Mouse (Mus musculus): Measurements from ENCODE around the gene Xirp1. TPM values are rescaled to one million over a fixed set of nuclear protein-coding genes. Genes with fewer than 3 reads are reported as not detected.

Xirp1 gene
- polyA plus RNA-seq (2016; fragmentation: Nextera tagmentation; extraction: Ambion mirVana): 0.04 TPM in 1 of 2 replicates, not detected in the other

- H3K27ac ChIP-seq: no peak within 1 kb of the TSS
- 0 out of 2 replicates have a peak, but pooled peaks cover 8% of the 10 kb centered on the region for H3K27me3 ChIP-seq
- no peaks in the 10 kb centered on the region for H3K36me3 ChIP-seq (replicated peaks)
- 85% methylated on average over 18 of the region's 18 CpGs for WGBS
- H3K4me2 ChIP-seq: no peak within 1 kb of the TSS
- H3K9ac ChIP-seq: no peak within 1 kb of the TSS
- no peak for ATAC-seq (ENCODE audit: low FRiP score)
- H3K9me3 ChIP-seq: no peaks in the 10 kb centered on the region
- H3K4me3 ChIP-seq (replicated peaks): no peak within 1 kb of the TSS
- 0 out of 2 replicates have a peak, but pooled peaks cover 3% of the 10 kb centered on the region for H3K4me1 ChIP-seq
Observed at GRCm38 (mm10) chr9:120023086-120023811, at the start of gene Xirp1. Gene Xirp1, minus strand, starts transcription at chr9:120023598.

- H3K27ac ChIP-seq: no peak overlapping the region
- H3K36me3 ChIP-seq (replicated peaks): no peaks in the 10 kb centered on the region
- peak; percentile 61 for ATAC-seq (ENCODE audit: low FRiP score)
- no peaks in the 10 kb centered on the region for H3K27me3 ChIP-seq
- no peaks in the 10 kb centered on the region for H3K9me3 ChIP-seq
- 18% methylated on average over 3 of the region's 3 CpGs for WGBS
- H3K4me2 ChIP-seq: no peak overlapping the region
- no peak overlapping the region for H3K4me3 ChIP-seq (replicated peaks)
- no peaks in the 10 kb centered on the region for H3K4me1 ChIP-seq
- no peak overlapping the region for H3K9ac ChIP-seq
Observed at GRCm38 (mm10) chr9:120073169-120073568, 49.8 kb upstream of the Xirp1 start.

- no peaks in the 10 kb centered on the region for H3K4me1 ChIP-seq
- H3K36me3 ChIP-seq (replicated peaks): no peaks in the 10 kb centered on the region
- no peak overlapping the region for H3K4me2 ChIP-seq
- H3K9me3 ChIP-seq: no peaks in the 10 kb centered on the region
- no peaks in the 10 kb centered on the region for H3K27me3 ChIP-seq
- ATAC-seq (ENCODE audit: low FRiP score): no peak
- WGBS: 71% methylated on average over 2 of the region's 2 CpGs
- H3K9ac ChIP-seq: no peak overlapping the region
- H3K4me3 ChIP-seq (replicated peaks): no peak overlapping the region
- H3K27ac ChIP-seq: no peak overlapping the region
Observed at GRCm38 (mm10) chr9:120071251-120071650, 47.9 kb upstream of the Xirp1 start.

GRCm38 (mm10) chr9:120069779-120070178 lies 46.4 kb upstream of the Xirp1 start, which contains the start of gene Cx3cr1:
Gene Cx3cr1, minus strand, starts transcription at chr9:120069879.
- Histone ChIP-seq H3K9ac (no peak within 1 kb of the TSS; the same call in 1 of the 2 replicates), H3K4me2 (no peak within 1 kb of the TSS), H3K27ac (no peak within 1 kb of the TSS), H3K36me3 (replicated peaks) (no peaks in the 10 kb centered on the region), H3K4me3 (replicated peaks) (no peak within 1 kb of the TSS), H3K9me3 (no peaks in the 10 kb centered on the region), H3K4me1 (no peaks in the 10 kb centered on the region), H3K27me3 (no peaks in the 10 kb centered on the region)
- WGBS: 85% methylated on average over 11 of the region's 11 CpGs
- ATAC-seq (ENCODE audit: low FRiP score): no peak

- Histone ChIP-seq H3K4me1 (no peaks in the 10 kb centered on the region), H3K4me2 (no peak overlapping the region), H3K27me3 (no peaks in the 10 kb centered on the region), H3K4me3 (replicated peaks) (no peak overlapping the region), H3K9ac (no peak overlapping the region), H3K9me3 (no peaks in the 10 kb centered on the region), H3K36me3 (replicated peaks) (no peaks in the 10 kb centered on the region), H3K27ac (no peak overlapping the region)
- ATAC-seq (ENCODE audit: low FRiP score): no peak
- WGBS: 70% methylated on average over 10 of the region's 10 CpGs
Observed at GRCm38 (mm10) chr9:120068047-120068446, 44.6 kb upstream of the Xirp1 start.

- Histone ChIP-seq H3K9ac (no peak overlapping the region), H3K36me3 (replicated peaks) (no peaks in the 10 kb centered on the region), H3K27me3 (no peaks in the 10 kb centered on the region), H3K9me3 (no peaks in the 10 kb centered on the region), H3K4me3 (replicated peaks) (no peak overlapping the region), H3K27ac (no peak overlapping the region), H3K4me1 (no peaks in the 10 kb centered on the region), H3K4me2 (no peak overlapping the region)
- 89% methylated on average over 2 of the region's 2 CpGs for WGBS
- ATAC-seq (ENCODE audit: low FRiP score): no peak
Observed at GRCm38 (mm10) chr9:120067609-120068008, 44.2 kb upstream of the Xirp1 start.

GRCm38 (mm10) chr9:120064317-120064716 lies 40.9 kb upstream of the Xirp1 start:
- Histone ChIP-seq H3K4me3 (replicated peaks) (no peak overlapping the region), H3K9me3 (no peaks in the 10 kb centered on the region), H3K36me3 (replicated peaks) (no peaks in the 10 kb centered on the region), H3K27ac (no peak overlapping the region), H3K4me2 (no peak overlapping the region), H3K4me1 (no peaks in the 10 kb centered on the region), H3K9ac (no peak overlapping the region), H3K27me3 (no peaks in the 10 kb centered on the region)
- WGBS: 81% methylated on average over 4 of the region's 4 CpGs
- no peak for ATAC-seq (ENCODE audit: low FRiP score)

- no peak overlapping the region for H3K9ac ChIP-seq
- WGBS: 75% methylated on average over 3 of the region's 3 CpGs
- no peaks in the 10 kb centered on the region for H3K9me3 ChIP-seq
- no peaks in the 10 kb centered on the region for H3K27me3 ChIP-seq
- H3K4me3 ChIP-seq (replicated peaks): no peak overlapping the region
- ATAC-seq (ENCODE audit: low FRiP score): no peak
- no peak overlapping the region for H3K27ac ChIP-seq
- H3K4me2 ChIP-seq: no peak overlapping the region
- H3K4me1 ChIP-seq: peaks cover 9% of the 10 kb centered on the region; the same call in 1 of the 2 replicates
- no peaks in the 10 kb centered on the region for H3K36me3 ChIP-seq (replicated peaks)
Observed at GRCm38 (mm10) chr9:120058730-120059129, 35.3 kb upstream of the Xirp1 start.

GRCm38 (mm10) chr9:120056201-120056600 lies 32.8 kb upstream of the Xirp1 start:
- H3K27ac ChIP-seq: no peak overlapping the region
- H3K36me3 ChIP-seq (replicated peaks): no peaks in the 10 kb centered on the region
- H3K27me3 ChIP-seq: no peaks in the 10 kb centered on the region
- 83% methylated on average over 9 of the region's 9 CpGs for WGBS
- peaks cover 9% of the 10 kb centered on the region; the same call in 1 of the 2 replicates for H3K4me1 ChIP-seq
- H3K4me2 ChIP-seq: no peak overlapping the region
- ATAC-seq (ENCODE audit: low FRiP score): no peak
- no peaks in the 10 kb centered on the region for H3K9me3 ChIP-seq
- H3K4me3 ChIP-seq (replicated peaks): no peak overlapping the region
- no peak overlapping the region for H3K9ac ChIP-seq

GRCm38 (mm10) chr9:120054545-120055277 lies 31.3 kb upstream of the Xirp1 start:
- peaks cover 9% of the 10 kb centered on the region; the same call in 1 of the 2 replicates for H3K4me1 ChIP-seq
- no peaks in the 10 kb centered on the region for H3K9me3 ChIP-seq
- no peak overlapping the region for H3K4me3 ChIP-seq (replicated peaks)
- no peak overlapping the region for H3K27ac ChIP-seq
- 0 out of 2 replicates have a peak overlapping the region, but pooled peaks have one; percentile 25 for H3K9ac ChIP-seq
- 53% methylated on average over 8 of the region's 8 CpGs for WGBS
- H3K36me3 ChIP-seq (replicated peaks): no peaks in the 10 kb centered on the region
- no peak for ATAC-seq (ENCODE audit: low FRiP score)
- no peaks in the 10 kb centered on the region for H3K27me3 ChIP-seq
- H3K4me2 ChIP-seq: no peak overlapping the region

- no peak overlapping the region for H3K9ac ChIP-seq
- peaks cover 2% of the 10 kb centered on the region; the same call in 1 of the 2 replicates for H3K4me1 ChIP-seq
- ATAC-seq (ENCODE audit: low FRiP score): no peak
- no peaks in the 10 kb centered on the region for H3K9me3 ChIP-seq
- no peaks in the 10 kb centered on the region for H3K36me3 ChIP-seq (replicated peaks)
- H3K4me2 ChIP-seq: no peak overlapping the region
- no peak overlapping the region for H3K4me3 ChIP-seq (replicated peaks)
- no peaks in the 10 kb centered on the region for H3K27me3 ChIP-seq
- no peak overlapping the region for H3K27ac ChIP-seq
- WGBS: 87% methylated on average over 3 of the region's 3 CpGs
Observed at GRCm38 (mm10) chr9:120049407-120049806, 26.0 kb upstream of the Xirp1 start.

- Histone ChIP-seq H3K4me1 (no peaks in the 10 kb centered on the region), H3K4me3 (replicated peaks) (no peak overlapping the region), H3K36me3 (replicated peaks) (no peaks in the 10 kb centered on the region), H3K4me2 (no peak overlapping the region), H3K9ac (no peak overlapping the region), H3K27ac (no peak overlapping the region), H3K9me3 (no peaks in the 10 kb centered on the region), H3K27me3 (no peaks in the 10 kb centered on the region)
- WGBS: 78% methylated on average over 6 of the region's 6 CpGs
- ATAC-seq (ENCODE audit: low FRiP score): no peak
Observed at GRCm38 (mm10) chr9:120048495-120048894, 25.1 kb upstream of the Xirp1 start.
